Mouse (Mus musculus) fat pad, adult 2 months (tissue): ENCODE results near the gene Ihh.

Experiments
- DNase-seq: peaks from one replicate; pipeline ENCODE4 v3.0.0-alpha.2; 2011; ENCODE audit warnings: low read depth, low spot score; ENCODE audit errors: extremely low read depth

Gene Ihh

DNA sequence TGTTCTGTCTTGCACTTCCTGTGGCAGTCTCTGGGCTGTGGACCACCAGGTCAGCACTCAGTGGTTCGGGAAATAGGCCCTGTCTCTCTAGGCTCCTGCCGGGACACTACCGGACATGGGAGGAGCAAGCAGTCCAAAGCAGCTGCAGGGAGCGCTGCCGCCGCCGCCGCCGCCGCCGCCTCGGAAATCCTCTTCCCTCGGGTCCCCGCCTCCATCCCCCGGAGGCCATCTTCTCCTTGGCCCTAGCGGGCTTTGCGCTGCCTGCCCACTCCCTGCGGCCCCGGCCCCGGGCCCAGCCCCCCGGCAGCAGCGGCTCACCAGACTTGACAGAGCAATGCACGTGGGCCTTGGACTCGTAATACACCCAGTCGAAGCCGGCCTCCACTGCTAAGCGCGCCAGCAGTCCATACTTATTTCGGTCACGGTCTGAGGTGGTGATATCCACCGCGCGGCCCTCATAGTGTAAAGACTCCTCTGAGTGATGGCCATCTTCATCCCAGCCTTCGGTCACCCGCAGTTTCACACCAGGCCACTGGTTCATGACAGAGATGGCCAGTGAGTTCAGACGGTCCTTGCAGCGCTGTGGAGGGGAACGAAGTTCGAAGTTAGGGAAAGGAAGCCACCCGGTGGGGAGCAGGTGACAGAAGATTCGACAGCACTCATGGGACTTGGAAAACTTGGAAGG lies 3.3 kb downstream of the Ihh start:
- DNase-seq, result no peak

DNA sequence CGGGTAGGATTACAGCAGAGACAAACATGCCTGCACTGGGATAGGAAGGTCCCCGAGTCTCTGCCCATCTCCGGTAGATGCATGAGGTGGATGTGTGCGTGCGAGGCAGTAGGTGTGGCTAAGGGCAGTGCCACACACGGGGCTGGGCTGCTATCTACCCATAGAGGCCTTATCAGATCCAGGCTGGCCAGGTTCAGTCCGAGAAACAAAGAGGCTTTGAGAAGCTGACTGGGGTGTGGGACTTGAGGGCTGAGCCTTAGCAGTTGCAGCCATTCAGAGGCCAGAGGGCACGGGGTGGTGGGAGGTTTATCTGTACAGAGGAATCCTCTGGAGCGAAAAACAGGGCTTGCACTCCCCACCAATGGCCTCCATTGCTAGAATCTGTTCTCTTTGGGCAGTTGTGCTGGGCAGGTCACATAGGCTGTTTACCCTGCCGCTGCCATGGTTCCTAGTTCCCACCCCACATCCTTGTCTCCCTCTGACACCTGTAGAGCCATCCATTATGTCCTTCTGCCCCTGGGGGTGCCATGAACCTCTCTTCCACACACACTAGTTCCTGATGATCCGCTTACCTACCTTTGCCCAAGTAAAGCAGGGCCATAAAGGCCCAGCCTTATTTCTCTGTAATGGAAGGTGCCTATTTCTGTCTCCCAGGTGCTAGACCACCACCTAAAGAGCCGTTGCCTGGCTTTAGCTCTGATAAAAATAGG lies 9.7 kb downstream of the Ihh start:
- no peak for DNase-seq

DNA sequence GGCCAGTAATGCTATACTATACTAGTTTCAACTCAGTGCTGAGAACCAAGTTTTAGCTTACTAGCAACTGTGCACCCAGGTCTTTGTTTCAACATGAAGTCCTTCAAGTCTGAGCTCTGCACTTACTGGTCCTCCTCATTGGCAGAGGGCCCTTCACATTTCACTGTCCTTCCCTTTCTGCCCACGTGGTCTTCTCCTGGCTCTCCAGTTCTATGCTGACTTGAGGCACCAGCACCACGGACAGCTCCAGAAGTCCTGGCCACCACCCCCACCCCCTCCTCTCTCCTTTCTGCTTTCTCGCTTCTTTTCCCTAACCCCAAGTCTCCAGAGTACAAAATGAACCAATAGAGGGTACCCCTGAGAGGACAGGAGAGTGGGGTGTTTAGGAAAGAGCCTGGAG lies 11.7 kb downstream of the Ihh start:
- DNase-seq, result no peak

DNA sequence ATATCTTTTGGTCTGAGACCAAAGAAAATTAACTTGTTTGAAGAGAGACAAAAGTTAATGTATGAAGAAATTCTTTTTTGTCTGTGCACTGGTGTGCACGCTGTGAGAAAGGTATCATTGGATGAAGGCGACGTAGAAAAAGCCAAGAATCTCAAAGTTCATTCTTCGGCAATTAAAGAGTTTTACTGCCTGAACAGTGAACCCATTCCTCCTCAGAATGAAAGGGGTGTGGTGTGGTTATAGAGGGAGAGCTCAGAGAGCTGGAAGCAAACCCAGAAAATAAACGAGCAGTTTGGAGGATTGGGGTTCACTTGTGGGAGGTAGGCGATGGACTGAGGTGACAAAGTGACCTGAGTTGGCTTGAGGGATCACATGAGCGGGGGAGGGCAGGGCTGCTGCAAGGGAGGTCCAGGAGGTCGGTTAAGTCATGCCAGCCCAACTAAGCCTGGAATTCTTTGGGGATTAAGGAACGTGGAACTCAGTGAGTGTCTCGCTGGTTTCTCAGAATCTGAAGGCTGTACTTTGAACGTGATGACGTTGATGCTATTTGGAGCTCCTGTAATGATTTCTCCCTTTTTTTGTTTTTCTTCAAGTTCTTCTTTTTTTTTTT lies 15.1 kb downstream of the Ihh start:
- DNase-seq, result no peak

DNA sequence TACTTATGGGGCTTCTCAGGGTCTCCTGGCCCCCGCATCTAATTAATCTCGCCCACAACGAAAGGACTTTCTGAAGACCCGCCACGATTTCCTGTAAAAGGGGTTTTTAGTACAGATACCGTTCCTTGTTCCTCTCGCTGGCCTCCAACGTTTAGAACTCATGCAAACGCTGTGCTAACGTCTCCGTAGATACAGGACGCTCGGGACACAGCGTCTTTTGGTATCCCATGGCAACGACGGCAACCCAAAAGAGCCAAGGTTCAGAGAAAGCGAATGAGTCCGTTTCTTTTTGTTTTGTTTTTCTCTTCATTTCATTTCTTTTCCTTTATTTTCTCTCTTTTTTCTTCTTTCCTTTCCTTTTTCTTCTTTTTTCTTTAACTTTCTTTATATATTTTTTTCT lies 16.1 kb downstream of the Ihh start, which contains the start of gene Cfap65:
Gene Cfap65, minus strand, starts transcription at position 198 of the 400 bp plus-strand sequence.
- no peak for DNase-seq

DNA sequence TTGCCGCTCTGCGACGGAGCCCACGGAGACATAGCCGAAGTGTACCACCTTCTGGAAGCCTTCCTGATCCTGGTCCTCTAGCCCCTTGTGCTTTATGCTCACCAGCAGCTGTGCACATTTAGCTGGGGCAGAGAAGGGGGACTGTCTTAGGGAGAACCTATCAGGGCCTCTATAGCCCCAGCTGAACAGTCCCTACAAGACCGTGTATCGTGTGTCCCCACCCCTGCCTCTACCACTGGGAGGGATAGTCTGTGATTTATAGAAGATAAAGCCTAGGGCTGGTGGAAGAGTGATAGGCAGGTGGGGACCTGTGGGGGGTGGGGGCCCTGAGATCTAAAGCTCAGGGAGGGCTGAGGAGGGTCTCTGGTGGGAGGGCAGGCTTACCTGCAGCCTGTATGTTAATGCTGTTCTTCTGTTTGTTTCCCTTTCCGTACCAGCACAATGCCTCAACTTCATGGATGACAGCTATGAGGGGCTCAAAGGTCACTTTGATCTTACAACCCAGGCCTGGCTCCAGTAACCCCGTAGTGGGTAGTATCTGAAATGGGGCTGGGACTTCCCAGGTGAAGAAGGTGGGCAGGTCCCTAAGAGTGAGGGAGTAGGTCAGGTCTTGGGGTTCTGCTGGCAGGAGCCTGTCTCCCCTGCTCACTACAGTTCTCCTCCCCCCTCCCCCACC lies 23.7 kb downstream of the Ihh start:
- no peak for DNase-seq

DNA sequence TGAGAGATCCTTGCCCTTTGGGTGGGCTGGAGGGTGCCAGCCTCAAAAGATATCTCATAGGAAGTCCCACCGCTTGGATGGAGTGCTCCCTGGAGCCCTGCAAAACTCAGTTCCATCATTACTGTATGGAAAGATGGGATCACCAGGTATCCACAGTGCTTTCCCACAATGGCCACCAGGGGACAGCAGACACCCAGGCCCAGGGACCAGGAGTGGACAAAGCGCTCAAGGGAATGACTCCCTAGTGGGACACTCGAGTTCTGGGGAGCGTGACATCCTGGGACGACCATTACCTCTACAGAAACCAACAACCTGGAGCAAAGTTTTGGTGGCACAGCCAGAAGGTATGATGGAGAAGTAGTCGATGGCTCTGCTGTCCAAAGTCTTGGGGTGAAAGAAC lies 24.8 kb downstream of the Ihh start:
- no peak for DNase-seq

DNA sequence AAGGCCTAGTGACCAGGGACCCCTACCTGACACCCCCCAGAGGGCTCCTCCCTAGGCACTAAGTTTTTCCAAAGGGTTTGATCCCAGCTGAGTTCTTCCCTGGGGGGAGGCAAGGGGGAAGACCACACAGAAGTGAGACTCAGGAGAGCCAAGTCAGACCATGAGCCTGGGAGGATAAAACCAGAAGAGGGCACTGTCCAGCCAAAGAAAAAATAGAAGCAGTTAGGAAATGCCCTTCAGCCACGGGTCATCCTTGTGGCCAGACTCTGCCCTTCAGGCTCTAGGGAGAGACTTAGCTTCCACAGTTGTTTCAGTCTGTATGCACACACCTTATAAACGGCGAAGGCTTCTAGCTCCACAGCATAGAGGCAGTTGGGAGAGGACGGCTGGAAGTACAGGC lies 27.0 kb downstream of the Ihh start:
- DNase-seq, result no peak

DNA sequence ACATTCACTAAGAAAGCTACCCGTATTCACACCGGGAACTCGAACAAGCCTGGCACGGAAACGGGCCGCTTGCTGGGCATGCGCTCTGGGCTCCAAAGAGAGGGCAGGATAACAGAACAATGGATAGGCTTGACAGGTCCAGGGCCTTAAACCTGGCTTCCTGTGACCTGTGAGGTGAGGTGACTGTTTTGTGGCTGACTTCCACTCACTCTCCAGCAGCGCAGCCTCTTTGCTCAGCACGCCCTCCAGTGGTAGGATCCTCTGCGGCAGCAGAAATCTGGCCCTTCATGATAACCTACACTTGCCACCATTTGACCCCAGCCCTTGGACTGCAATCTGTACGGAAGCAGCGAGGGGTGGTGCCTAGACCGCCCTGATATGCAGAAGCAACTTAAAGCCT lies 35.8 kb downstream of the Ihh start:
- DNase-seq, result no peak

DNA sequence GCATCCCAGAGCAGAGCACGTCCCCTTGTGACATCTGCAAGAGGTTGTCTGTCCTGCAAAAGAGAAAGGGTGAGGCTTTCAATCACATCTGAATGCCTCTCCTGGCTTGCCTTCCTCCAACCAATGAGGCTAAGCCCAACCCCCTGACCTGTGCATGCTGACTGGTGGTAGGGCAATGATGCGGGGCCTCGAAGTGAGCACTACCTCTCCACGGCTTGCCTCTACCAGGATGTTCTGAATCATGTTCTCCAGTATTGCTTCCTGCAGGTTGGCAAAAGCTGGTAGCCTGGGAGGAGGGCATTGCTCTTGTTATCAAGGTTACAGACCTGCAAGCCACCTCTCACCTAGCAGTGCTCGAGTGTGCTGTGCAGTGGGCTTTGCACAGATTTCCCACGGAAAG lies 49.3 kb downstream of the Ihh start:
- no peak for DNase-seq

DNA sequence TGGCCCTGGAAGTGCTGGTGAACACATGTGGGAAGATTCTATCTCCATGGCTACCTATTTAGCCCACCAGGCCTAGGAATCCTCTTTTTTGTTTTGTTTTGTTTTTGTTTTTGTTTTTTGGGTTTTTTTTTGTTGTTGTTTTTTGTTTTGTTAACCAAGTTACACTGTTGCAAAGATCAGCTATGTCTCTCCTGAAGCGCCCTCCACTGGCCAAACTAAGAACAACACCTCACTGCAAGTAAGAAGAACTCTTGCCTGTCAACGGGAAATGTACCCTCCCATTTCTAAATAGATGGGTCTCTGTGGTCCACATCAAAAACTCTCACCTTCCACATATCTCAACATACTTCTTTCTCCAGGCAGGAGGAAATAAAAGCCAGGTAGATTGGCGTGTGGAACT lies 49.8 kb downstream of the Ihh start:
- no peak for DNase-seq

DNA sequence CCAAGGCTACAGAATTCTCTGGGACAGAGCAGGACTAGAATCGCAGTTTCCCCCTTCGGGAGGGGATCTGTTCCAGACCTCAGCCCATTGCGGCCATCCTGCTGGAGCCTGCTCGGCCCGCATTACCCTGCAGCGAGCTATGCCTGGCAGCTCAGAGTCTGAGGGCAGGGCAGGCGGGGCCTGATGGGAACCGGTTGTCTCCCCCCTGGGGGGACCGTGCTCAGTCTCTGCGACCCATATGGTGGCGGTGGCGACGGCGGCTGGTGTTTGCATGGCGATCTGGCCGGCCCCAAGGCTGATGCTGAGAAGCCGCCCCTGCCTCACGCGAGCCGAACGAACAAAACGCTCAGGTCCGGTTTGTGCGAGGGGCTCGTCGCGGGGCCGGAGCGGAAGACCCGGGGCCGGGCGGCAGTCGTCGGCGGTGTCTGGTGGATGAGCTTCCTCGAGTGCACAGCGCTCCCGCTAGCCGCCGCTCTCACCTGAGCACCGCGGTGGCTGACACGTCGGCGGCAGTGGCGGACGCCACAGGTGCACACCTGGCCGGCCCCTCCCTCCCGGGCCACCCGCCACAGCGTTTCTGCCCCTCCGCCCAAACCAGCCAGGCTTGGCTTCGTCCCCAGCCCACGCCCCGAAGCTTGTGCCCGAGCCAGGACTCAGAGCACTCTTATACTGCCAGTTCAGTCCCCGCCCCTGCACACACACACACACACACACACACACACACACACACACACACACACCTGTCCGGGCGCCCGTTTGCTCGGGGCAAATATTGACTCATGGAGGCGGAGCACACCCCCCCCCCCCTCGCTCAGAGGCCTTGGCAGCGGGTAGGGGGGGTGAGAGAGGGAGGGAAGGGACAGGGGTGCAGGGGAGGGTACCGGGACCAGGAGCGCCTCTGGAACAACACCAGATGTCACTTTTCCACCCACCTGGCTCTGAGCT lies 50.9 kb downstream of the Ihh start:
- no peak for DNase-seq

DNA sequence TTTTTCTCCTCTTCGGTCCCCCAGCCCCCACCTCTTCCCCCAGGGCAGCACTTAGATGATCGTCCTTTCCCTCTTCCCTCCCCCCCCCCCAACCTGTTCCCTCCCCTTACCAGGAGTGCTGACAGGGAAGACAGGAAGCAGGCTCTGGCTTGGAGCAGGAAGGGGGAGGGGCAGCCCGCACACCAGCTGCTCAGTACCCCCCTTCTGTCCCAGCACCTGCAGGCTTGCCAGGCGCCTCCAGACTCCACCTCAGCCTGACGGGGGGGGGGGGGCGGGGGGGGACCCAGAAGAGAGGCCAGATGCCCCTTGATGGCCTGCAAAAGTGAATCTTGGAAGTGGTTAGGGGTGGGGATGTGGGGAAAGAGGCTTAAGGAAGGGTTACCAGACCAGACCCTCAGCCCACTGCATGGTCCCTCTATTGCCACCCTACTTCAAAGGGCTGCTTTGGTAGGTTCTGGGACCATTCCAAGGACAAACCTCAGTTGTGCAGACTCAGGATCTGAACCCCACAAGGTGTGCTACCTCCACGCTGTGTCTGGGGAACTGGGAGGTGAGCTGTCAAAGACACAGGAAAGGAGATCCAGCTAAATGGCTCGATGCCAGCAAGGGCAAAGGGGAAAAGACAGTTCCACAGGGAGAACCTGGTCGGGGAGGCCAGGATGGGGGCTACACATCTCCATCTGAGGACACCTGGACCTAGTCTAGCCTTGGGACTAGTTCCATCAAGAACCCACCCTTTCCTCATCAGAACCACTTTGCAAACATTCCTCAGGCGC lies 52.6 kb downstream of the Ihh start:
- no peak for DNase-seq

DNA sequence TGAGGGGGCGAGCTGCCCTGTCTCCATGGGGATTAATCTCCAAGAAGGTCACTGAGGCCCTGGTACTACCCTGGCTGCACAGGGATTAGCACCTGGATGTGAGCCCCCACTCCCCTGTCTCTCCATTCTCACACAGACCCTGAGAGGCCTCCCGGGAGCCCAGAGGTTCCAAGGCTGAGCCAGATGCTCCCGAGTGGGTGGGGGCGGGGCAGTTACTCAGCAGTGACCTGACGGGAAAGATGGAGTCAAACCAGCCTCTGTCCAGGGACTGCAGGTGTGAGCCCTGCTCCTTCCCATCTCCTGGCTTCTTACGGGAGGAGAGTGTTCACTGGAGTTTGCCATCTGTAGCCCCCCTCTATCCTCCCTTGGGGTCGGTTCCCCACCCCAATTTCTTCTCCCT lies 53.5 kb downstream of the Ihh start:
- no peak for DNase-seq
